Mouse (Mus musculus) hindlimb bud, embryonic 11.5 days (tissue): ENCODE measurements at regions not wholly inside any gene's neighbourhood (a gene's known extent, or its start where the extent isn't known, plus 50 kb on each side); places are given as distances from the start of the nearest gene placed in this dataset.

Experiments
- DNase-seq: peaks from one replicate; pipeline ENCODE4 v3.0.0-alpha.2; 2012; ENCODE audit warnings: low read depth, low spot score; ENCODE audit errors: extremely low spot score

GRCm38 (mm10) chr8:118031406-118031805 lies 229.7 kb upstream of the Mphosph6 start:
- no peak for DNase-seq

GRCm38 (mm10) chr8:118028061-118028850 lies 226.5 kb upstream of the Mphosph6 start:
- no peak for DNase-seq

- DNase-seq, result no peak
These were observed 221.7 kb upstream of the Mphosph6 start for GRCm38 (mm10) chr8:118023451-118023850.

GRCm38 (mm10) chr8:118021978-118022377 lies 220.2 kb upstream of the Mphosph6 start:
- no peak for DNase-seq

- no peak for DNase-seq
These were observed 215.5 kb upstream of the Mphosph6 start for GRCm38 (mm10) chr8:118017261-118017660.

- no peak for DNase-seq
These were observed 203.4 kb upstream of the Mphosph6 start for GRCm38 (mm10) chr8:118005186-118005585.

- DNase-seq, result no peak
These were observed 202.7 kb upstream of the Mphosph6 start for GRCm38 (mm10) chr8:118004391-118004851.

- DNase-seq, result no peak
These were observed 199.4 kb upstream of the Mphosph6 start for GRCm38 (mm10) chr8:118001138-118001537.

GRCm38 (mm10) chr8:117991826-117992225 lies 190.1 kb upstream of the Mphosph6 start:
- DNase-seq, result no peak

- DNase-seq, result no peak
These were observed 187.0 kb upstream of the Mphosph6 start for GRCm38 (mm10) chr8:117988781-117989180.

- DNase-seq, result no peak
These were observed 166.6 kb upstream of the Mphosph6 start for GRCm38 (mm10) chr8:117968306-117968705.

GRCm38 (mm10) chr8:117966556-117966955 lies 164.8 kb upstream of the Mphosph6 start:
- no peak for DNase-seq

- DNase-seq, result no peak
These were observed 161.7 kb upstream of the Mphosph6 start for GRCm38 (mm10) chr8:117963426-117963825.

- no peak for DNase-seq
These were observed 160.9 kb upstream of the Mphosph6 start for GRCm38 (mm10) chr8:117962666-117963065.

- no peak for DNase-seq
These were observed 157.8 kb upstream of the Mphosph6 start for GRCm38 (mm10) chr8:117959501-117959900.

GRCm38 (mm10) chr8:117958914-117959313 lies 157.2 kb upstream of the Mphosph6 start:
- DNase-seq, result no peak

- DNase-seq, result no peak
These were observed 149.9 kb upstream of the Mphosph6 start for GRCm38 (mm10) chr8:117951656-117952055.

GRCm38 (mm10) chr8:117946540-117946939 lies 144.8 kb upstream of the Mphosph6 start:
- no peak for DNase-seq

GRCm38 (mm10) chr8:117934566-117935094 lies 132.9 kb upstream of the Mphosph6 start:
- no peak for DNase-seq

- DNase-seq, result peak; percentile 52
These were observed 128.9 kb upstream of the Mphosph6 start for GRCm38 (mm10) chr8:117930687-117931086.

- DNase-seq, result peak; percentile 20
These were observed 127.9 kb upstream of the Mphosph6 start for GRCm38 (mm10) chr8:117929606-117930005.

- no peak for DNase-seq
These were observed 121.6 kb upstream of the Mphosph6 start for GRCm38 (mm10) chr8:117923296-117923695.
